Mouse (Mus musculus): ENCODE measurements at regions not wholly inside any gene's neighbourhood (a gene's known extent, or its start where the extent isn't known, plus 50 kb on each side); places are given as distances from the start of the nearest gene placed in this dataset.
"Not testable (repeated sequence)": the region's sequence is repeated elsewhere in the genome, so short reads cannot be mapped to it uniquely, and the experiment has no call there.

- DNase-seq (ENCODE audit: low read depth, low spot score): no peak
These were observed 479.9 kb downstream of the Tns1 start for GRCm38 (mm10) chr1:73644394-73644793.

DNA sequence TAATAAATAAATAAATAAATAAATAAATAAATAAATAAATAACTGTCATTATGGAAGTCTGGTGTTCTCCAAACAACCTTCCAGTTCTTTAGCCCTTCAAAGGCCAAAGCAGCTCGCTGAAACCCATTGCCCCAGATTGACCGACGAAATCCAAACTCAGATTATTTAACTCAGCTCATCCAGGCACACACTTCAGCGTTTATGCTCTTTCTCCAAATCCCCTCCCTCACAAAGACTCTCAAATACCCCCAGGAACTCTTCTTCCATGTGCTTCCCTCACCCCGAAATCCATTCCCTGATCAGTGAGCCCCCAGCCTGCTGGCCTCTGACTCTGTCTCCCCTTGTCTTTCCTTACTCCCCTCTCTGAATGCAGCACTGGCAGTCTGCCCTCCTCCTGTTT is 480.8 kb downstream of the Tns1 start:
- no peak for DNase-seq (ENCODE audit: low read depth, low spot score)

DNA sequence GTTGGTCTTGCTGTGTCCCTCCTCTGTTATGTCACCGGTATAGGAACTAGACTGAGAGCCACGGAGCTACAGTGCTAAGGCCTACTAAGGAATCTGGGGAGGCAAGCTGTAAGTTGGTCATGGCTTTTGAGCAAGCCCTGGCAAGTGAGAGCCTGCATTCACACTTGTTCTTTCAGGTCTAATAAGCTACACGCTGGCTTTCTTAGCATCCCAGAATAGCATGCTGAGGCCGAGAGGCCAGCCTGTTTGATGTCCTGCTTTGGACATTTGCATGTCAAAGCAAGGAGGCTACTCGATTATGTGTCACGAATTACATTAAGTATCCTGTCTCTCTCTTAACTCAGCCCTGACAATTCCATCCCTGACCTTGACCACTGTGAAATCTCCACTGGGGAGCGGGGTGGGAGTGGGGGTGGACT is 481.5 kb downstream of the Tns1 start:
- DNase-seq (ENCODE audit: low read depth, low spot score): peak; percentile 88

- DNase-seq (ENCODE audit: low read depth, low spot score): no peak
These were observed 482.8 kb downstream of the Tns1 start for GRCm38 (mm10) chr1:73641456-73641855.

GRCm38 (mm10) chr1:73640726-73641451 is 483.4 kb downstream of the Tns1 start:
- DNase-seq (ENCODE audit: low read depth, low spot score): no peak

DNA sequence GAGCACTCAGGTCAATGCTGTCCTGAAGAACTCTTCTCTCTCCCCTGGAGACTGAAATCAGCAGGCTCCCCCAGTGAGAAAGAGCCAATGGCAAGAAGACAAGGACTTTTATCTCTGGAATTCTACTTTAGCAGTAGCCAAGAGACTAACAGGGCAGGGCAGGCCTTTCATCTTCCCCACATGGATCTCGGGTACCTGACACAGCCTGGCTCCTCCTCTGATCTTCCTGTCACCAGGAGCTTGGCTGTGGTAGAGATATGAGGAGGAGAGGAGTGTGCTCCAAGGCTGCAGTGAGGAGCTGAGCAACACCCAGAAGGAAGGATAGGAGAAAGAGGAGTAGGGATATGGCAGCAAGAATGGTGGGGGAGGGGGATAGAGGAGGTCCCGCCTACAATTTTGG is 488.5 kb downstream of the Tns1 start:
- DNase-seq (ENCODE audit: low read depth, low spot score): no peak

- no peak for DNase-seq (ENCODE audit: low read depth, low spot score)
These were observed 489.4 kb downstream of the Tns1 start for GRCm38 (mm10) chr1:73634871-73635270.

DNA sequence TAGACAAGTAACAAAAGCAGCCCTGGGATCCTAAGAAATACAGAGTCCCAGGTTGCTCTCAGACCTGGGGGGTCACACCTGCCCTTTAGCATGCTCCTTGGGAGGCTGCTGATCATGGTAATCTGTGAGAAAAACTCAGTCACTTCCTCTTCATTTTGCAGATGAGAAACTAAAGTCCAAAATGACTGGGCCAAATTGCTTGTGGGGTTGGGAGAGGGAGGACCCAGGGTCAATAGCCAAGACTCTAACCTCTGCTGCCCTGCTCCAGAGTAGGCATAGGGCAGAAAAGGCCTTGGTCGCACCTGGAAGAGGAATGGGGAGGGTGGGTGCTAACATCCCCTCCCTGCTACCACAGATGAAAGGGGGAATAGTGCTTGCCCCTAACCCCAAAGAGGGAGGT is 491.2 kb downstream of the Tns1 start:
- no peak for DNase-seq (ENCODE audit: low read depth, low spot score)

DNA sequence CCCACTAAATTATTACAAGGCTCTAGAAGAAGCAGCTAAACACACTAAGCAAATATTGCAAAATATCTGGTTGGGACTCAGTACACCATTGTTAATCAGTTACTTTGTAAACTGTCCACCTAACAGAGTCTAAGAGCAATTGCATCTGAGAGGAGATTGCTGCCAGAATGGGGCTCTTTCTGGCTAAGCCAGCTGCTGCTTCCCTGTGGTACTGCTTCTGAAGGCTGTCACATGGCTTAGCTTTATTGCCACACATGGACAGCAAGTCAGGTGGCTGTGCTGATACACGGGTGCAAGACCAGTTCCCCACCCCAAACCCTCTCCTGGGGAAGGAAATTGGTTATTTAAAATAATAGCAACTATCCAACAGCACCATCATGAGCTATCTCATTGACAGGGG is 493.9 kb downstream of the Tns1 start:
- no peak for DNase-seq (ENCODE audit: low read depth, low spot score)

DNA sequence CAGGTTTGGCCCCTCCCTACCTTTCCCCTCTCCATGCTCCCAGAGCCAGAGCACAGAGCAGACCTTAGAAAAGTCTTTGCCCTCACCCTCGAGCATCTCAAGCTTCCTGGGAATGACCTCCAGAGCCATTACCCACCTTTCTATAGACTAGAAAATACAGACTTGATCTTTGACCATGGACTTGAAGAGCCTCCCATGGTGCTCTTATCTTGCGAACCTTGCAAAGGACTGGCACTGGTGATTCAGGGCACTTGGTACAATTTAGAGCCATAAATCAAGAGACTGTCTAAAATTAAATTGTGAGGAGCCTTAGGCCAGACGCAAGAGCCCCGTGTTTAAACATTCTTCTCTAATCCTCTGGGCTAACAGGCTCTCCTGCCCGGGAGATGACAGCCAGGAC is 498.9 kb downstream of the Tns1 start:
- no peak for DNase-seq (ENCODE audit: low read depth, low spot score)

DNA sequence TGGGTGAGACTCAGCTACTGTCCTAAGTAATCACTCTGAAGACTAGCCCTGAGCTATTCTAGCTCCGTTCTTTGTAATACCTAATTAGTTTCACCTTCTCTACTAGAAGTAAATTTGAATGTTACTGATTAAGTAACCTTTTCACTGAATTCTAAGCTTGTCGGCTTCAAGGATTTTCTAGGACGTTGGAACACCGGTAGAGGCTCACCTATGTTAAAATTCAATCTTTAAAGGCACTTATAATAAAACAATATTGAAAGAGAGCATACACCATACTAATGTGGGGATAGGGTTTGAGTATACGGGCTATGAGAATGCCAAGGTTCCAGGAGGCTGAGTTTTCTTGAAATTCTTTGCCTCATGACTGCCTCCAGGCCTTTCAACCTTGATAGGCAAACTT is 503.1 kb downstream of the Tns1 start:
- DNase-seq (ENCODE audit: low read depth, low spot score): not testable (repeated sequence)

DNA sequence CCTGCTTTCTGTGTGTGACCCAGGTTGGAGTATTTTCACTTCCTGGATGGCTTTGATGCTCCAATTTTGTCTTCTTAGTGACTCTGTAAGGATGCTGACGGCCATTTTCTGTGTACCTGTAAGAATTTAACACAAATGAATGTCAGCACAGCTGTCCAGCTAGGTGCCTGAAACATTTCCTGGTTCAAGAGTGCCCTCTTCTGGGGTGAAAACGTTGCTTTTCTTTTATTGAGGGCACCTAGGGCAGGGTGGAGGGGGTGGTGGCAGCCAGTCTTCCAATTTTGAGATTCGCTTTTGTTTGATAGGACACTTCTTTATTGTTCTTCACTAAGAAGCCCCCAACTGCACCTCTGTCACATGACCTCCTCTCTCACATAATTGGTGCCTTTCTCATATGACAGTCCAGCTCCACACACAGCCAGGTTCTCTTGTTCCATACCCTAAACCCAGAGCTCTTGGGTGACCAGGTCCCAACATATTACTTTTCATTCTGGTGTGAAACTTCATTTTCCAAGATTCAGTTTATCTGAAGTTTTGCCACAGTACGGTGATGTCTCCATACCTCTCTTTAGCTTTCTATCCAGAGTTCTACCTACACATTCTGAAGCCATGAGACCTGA is 505.6 kb downstream of the Tns1 start:
- peak; percentile 51 for DNase-seq (ENCODE audit: low read depth, low spot score)

GRCm38 (mm10) chr1:73593653-73594385 is 530.4 kb downstream of the Tns1 start:
- no peak for DNase-seq (ENCODE audit: low read depth, low spot score)

- no peak for DNase-seq (ENCODE audit: low read depth, low spot score)
These were observed 532.7 kb downstream of the Tns1 start for GRCm38 (mm10) chr1:73591342-73592099.

- no peak for DNase-seq (ENCODE audit: low read depth, low spot score)
These were observed 544.6 kb downstream of the Tns1 start for GRCm38 (mm10) chr1:73579680-73580079.

DNA sequence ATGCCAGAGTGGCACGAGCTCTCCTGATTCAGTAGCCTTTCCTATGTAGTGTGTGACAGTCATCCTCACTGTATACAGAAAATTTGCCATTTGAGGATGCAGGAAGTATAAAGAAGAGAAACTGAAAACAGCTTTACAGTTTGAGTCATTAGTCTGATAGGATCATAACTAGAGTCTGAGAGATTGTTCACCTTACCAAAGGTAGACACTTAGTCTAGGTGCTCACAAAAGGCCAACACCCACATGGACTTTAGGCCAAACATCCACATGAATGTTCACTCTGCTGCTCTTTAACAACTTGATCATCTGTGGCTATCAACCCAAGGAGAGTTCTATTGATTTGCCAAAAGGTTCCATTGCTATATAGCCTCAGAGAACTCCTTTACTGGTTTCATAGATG is 547.2 kb downstream of the Tns1 start:
- no peak for DNase-seq (ENCODE audit: low read depth, low spot score)

- DNase-seq (ENCODE audit: low read depth, low spot score): no peak
These were observed 548.6 kb downstream of the Tns1 start for GRCm38 (mm10) chr1:73575694-73576093.

DNA sequence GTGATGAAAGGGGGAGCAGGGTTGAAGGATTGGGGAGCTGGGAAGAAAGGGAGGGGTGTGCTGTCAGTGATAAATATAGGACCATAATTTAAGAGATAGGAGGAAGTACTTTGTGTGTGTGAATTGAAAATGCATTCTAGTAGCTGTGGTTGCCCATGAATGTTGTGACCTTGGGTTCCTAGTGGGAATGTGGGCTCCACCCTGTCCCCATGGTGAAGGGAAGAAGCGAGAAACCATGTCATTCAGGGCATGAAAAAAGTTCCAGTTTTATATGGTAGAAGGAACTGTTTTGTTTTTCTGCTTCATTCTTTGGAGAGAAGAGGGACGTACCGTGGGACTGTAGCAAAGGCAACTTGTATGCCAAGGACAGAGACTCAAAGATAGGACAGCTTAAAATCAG is 553.3 kb downstream of the Tns1 start:
- peak; percentile 7 for DNase-seq (ENCODE audit: low read depth, low spot score)

DNA sequence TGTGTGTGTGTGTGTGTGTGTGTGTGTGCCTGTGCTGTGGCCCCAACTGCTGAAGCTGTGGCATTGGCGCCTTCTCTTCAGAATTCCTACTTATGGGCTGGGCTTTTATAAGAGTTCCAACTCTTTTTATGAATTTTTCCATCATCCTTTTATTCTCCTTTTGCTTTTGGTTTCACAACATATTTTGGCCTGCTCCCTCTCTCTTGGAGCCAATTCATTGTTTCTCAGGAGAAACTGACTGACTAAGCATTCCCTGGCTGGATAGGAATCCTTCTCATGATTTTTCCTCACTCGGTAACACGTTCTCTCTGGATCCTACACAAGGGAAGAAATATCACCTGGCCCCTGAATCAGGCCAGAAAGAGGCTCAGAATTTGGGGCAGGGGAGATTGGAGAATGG is 551.1 kb upstream of the Tnp1 start:
- no peak for DNase-seq (ENCODE audit: low read depth, low spot score)

DNA sequence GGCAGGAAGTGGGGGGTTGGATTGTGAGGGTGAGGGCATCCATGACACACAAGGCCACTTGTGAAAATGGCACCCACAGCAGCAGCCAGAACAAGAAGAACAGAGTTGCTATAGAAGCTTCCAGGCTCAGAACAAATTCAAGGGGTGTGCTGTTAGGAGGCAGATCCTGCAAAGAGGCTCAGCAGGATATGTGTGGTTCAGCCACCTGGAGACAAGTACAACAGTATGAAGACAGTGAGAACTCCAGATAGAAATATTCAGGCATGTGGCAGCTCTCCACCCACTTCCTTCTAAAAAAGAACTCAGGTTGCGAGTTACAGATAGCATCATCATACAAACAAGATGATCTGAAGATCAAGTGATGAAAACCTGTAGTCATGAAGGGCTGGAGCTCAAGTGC is 544.9 kb upstream of the Tnp1 start:
- no peak for DNase-seq (ENCODE audit: low read depth, low spot score)

- no peak for DNase-seq (ENCODE audit: low read depth, low spot score)
These were observed 532.2 kb upstream of the Tnp1 start for GRCm38 (mm10) chr1:73547877-73548276.

GRCm38 (mm10) chr1:73545401-73545800 is 529.7 kb upstream of the Tnp1 start:
- DNase-seq (ENCODE audit: low read depth, low spot score): no peak

Data from ES-CJ7 (cell line).